Mouse (Mus musculus): Measurements from ENCODE around the gene Gm10282.

Gm10282 gene

GRCm38 (mm10) chr8:72324036-72324706, 19.1 kb upstream of the Gm10282 start:
- DNase-seq (ENCODE audit: low read depth, low spot score): no peak

DNA sequence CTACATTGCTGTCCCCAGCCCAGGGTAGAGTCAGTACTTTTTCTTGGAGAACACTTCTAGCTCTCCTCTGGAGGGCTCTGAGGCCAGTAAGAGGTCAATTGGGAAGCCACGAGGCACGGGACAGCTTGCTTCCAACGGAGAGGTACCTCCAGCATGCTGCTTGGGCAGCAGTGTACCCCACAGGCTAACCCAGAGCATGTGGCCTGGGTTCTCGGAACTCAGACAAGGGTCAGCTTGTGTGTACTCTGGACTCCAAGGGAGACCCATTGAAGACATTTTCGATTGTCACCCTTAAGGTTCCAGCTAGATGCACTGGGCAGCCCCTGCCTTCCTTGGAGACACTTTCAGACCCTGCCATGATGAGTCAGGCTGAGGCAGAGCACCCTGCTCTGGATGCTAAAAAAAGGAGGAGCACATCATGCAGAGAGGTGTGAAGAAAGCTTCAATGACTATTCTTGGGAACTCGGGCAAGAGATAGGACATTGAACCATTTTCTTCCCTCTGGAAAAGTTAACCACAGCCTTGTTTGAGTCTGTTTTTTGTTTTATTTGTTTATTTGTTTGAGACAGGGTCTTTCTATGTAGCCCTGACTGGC, 18.2 kb upstream of the Gm10282 start:
- no peak for DNase-seq (ENCODE audit: low read depth, low spot score)

- DNase-seq (ENCODE audit: low read depth, low spot score): no peak
Observed at GRCm38 (mm10) chr8:72322471-72322889, 17.4 kb upstream of the Gm10282 start.

DNA sequence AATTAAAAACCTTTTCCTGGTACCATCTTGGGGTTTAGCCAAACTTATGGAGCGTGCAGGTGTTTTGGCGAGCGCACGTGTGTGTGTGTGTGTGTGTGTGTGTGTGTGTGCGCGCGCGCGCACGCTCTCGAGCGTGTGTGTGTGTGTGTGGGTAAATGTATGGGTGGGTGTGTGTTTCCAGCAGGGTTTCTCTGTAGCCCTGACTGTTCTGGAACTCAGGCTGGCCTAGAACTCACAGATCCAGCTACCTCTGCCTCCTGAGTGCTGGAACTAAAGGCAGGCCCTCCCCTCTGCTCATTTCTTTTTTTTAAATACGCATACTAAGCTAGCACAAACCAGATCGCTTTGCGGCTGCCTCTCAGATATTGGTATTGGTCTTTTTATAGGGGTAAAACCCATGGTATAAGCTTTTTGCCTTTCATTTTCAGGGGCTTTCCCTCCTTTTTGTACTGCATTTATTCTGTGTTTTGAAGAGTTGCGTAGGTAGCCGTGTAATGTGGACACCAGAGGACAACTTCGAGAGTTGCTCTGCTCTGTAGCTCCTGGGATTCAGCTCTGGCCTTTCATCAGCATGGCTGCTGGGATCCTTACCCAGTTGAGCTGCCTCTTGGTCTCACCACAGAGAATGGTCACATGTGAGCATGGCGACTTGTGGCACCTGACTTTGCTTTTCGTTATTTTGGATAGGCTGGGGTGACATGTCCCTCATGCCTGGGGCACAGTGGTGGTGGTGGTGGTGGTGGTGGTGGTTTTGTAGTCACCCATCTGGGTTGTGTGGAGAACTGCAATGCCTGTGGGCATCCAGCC, 16.8 kb upstream of the Gm10282 start:
- DNase-seq (ENCODE audit: low read depth, low spot score): no peak

DNA sequence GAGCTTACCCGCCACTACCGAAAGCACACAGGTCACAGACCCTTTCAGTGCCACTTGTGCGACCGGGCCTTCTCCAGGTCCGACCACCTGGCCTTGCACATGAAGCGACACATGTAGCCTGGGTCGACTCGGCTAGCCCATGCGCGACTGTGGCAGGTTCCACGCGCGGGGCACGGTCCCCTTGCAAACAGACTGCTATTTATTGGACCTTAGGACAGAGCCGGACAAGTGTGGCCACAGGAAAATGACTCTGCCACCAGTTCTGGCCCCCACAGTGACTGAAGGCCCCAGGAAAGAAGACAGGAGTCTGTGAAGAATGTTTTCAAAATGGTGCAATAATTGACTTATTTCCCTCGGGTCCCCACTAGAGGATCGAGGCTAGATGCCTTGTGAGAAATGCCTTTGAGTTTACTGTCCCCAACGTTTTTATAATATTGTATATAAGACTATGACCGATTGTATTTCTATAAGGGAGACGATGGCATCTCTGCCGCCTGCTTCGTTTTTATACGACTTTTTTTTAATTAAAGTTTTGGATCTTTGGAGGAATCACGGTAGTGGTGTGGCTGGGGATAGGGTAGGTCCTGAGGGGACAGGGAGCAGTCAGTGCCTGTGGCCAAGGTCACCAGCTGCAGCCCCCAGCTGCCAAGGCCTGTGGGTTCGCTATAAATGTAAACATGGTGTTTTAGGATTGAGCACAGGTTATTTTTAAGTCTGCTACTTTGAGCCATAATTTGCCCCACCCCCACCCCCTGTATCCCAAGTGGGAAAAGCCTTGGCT, 15.9 kb upstream of the Gm10282 start:
- no peak for DNase-seq (ENCODE audit: low read depth, low spot score)

GRCm38 (mm10) chr8:72319921-72320802, 15.1 kb upstream of the Gm10282 start:
- DNase-seq (ENCODE audit: low read depth, low spot score): peak; percentile 51

GRCm38 (mm10) chr8:72319397-72319796, 14.3 kb upstream of the Gm10282 start:
- no peak for DNase-seq (ENCODE audit: low read depth, low spot score)

DNA sequence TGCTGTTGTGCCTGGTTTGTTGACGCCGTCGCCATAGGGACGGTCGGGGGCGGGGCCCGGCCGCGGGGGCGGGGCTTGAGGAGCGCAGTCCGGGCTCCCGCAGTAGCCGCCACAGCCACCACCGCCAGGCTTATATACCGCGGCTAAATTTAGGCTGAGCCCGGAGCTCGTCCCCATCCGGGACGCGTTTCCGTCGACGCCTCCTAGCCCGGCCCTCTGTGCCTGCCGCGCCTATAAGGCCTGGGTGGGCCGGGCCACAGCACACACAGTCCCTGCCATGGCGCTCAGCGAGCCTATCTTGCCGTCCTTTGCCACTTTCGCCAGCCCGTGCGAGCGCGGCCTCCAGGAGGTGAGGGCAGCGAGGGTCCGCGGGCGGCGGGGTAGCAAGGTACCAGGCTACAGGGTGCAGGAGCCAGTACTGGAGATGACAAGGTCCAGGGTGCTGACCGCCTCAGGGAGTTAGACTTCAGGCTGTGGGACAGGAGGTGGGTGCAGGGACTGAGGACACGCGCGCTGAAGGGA, 13.8 kb upstream of the Gm10282 start, which contains the start of gene Klf2:
Gene Klf2, plus strand, starts transcription at position 233 of the 522 bp plus-strand sequence.
- DNase-seq (ENCODE audit: low read depth, low spot score): peak; percentile 99

- no peak for DNase-seq (ENCODE audit: low read depth, low spot score)
Observed at GRCm38 (mm10) chr8:72317741-72318301, 12.8 kb upstream of the Gm10282 start.

DNA sequence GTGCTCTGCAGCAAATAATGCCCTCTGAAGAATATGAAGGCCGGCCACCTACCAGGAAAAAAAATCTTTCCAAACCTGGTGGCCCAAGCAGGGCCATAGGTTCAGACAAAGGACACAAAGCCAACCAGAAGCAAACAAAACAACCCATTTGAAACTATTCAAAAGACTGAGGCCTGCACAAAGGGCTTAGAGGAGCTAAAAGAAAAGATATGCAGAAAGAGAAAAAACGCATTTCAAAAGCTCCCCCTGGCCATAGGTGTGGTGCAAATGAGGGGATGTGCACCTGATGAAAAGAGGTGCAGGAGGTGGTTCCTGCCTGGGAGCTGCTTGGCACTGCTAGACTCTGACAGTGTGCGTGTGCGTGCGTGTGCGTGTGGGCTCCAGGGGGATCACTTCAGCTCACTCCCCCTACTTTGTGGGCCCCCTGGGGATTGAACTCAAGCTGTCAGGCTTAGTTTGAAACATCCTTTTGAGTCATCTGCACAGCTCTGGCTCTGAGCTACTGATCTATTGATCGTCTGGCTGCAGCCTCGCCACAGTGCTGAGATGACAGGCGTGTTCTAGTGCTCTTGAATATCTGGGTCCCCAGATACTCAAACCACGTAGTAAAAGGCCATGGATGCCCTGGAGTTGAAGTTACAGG, 11.1 kb upstream of the Gm10282 start:
- peak; percentile 94 for DNase-seq (ENCODE audit: low read depth, low spot score)

GRCm38 (mm10) chr8:72312926-72313518, 8.0 kb upstream of the Gm10282 start:
- DNase-seq (ENCODE audit: low read depth, low spot score): no peak

DNA sequence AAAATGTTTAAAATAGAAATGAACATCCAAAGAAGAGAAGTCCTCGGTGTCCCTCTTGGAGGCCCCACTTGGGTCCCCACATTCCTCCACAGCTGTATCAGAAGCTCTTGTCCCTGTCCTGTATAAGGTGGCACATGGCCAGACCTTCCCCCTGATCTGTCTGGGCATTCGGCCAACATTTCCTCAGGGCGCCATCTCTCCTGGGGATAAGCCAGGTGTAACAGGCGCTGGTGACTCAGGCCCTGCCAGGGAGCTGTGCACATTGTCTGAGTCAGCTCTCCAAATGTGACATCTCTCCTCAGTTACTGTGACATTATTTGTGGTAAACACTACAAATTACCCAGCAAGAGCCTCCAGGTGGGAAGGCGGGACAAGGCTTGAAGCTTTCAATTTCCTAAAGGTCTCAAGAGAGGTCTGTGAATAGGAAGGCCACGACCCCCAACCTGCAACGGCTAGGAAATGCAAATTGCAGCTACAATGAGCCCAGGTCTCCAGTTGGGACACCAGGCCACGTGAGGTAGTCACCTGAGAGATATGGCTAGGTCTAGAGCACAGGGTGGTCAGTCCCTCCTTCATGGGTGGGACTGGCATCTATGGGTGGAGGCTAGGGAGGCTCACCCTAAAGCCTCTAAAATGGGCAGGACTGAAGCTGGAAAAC, 5.9 kb upstream of the Gm10282 start:
- peak; percentile 66 for DNase-seq (ENCODE audit: low read depth, low spot score)

GRCm38 (mm10) chr8:72308276-72308675, 3.2 kb upstream of the Gm10282 start:
- DNase-seq (ENCODE audit: low read depth, low spot score): no peak

DNA sequence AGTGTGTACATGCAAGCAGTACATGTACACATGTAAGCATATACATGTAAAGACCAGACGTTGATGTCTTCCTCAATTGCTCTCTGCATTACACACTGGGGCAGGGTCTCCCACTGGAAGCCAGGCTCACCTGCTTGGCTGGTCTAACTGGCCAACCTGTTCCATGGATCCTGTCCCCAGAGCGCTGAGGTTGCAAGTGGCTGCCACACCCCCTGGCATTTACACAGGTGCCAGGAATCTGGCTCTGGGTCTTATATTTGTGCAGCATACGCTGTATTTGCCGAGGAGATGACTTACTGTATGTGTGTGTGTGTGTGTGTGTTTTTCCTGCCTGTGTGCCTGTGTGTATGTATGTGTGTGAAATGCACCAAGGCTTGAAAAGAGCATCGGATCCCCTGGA, 1.9 kb upstream of the Gm10282 start:
- no peak for DNase-seq (ENCODE audit: low read depth, low spot score)

- no peak for DNase-seq (ENCODE audit: low read depth, low spot score)
Observed at GRCm38 (mm10) chr8:72303633-72304032, 1.4 kb downstream of the Gm10282 start.

DNA sequence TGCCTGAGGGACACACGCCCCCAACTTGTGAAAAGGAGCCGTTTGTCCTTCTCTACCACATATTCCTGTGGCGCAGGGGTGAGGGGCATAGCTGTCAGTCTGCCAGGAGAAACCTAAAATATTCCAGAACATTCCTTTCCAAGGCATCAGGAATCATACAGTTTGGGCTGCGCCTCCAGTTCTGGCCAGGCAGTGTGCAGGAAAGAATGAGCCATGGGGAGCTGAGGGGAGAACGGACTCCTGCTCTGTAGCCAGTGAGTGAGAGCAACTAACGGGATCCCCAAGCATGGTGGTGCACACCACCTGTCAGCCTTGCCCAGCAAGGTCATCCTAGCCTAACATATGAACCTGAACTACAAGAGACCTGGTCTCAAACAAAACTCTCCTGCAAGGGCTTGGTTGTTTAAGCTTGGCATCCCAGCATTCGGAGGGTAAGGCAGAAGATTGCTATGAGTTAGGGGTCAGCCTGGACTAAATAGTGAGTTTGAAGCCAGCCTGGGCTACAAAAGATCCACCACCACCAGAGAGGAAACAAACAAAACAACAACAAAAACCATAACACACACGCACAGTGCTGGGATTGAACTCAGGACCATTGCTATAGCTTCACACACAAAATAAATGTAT, 2.0 kb downstream of the Gm10282 start:
- no peak for DNase-seq (ENCODE audit: low read depth, low spot score)

GRCm38 (mm10) chr8:72301497-72301896, 3.6 kb downstream of the Gm10282 start:
- no peak for DNase-seq (ENCODE audit: low read depth, low spot score)

- no peak for DNase-seq (ENCODE audit: low read depth, low spot score)
Observed at GRCm38 (mm10) chr8:72300654-72301400, 4.2 kb downstream of the Gm10282 start.

Data from ZHBTc4 (cell line).